Mouse (Mus musculus) liver, postnatal 0 days (tissue): ENCODE results near the gene Tnni3k. TPM values are rescaled to one million over a fixed set of nuclear protein-coding genes. Genes with fewer than 3 reads are reported as not detected.

Experiments used
- ATAC-seq: fragments of 200-750 bp; cut with Nextera tagmentation; 2 replicates; pipeline ENCODE4 v1.8.0; 2017; ENCODE audit warnings: mild to moderate bottlenecking, moderate library complexity
- DNase-seq: peaks from one replicate; pipeline ENCODE4 v3.0.0-alpha.2; 2016
- H3K27ac ChIP-seq: fragments of 300-500 bp; sonication (generic); 2 replicates; pipeline ENCODE4 v1.5.1; 2014; ENCODE audit warnings: antibody characterized with exemption, moderate library complexity, mild to moderate bottlenecking, low read depth
- H3K27me3 ChIP-seq: fragments of 300-500 bp; sonication (generic); 2 replicates; pipeline ENCODE4 v1.6.1; 2014; ENCODE audit warnings: low read length, control low read depth, mixed read lengths; ENCODE audit not compliant: insufficient read depth
- H3K36me3 ChIP-seq: fragments of 300-500 bp; sonication (generic); replicated peaks from 2 replicates; pipeline ENCODE4 v1.6.1; 2014; ENCODE audit warnings: mild to moderate bottlenecking, control low read depth, low read length, moderate library complexity, mixed read lengths; ENCODE audit not compliant: insufficient read depth
- H3K4me1 ChIP-seq: fragments of 300-500 bp; sonication (generic); 2 replicates; pipeline ENCODE4 v1.6.1; 2014; ENCODE audit warnings: antibody characterized with exemption, mild to moderate bottlenecking, control low read depth; ENCODE audit not compliant: insufficient read depth
- H3K4me2 ChIP-seq: fragments of 300-500 bp; sonication (generic); 2 replicates; pipeline ENCODE4 v1.6.1; 2014; ENCODE audit warnings: low read depth, mild to moderate bottlenecking, low read length, moderate library complexity, mixed read lengths
- H3K4me3 ChIP-seq: fragments of 300-500 bp; sonication (generic); 2 replicates; pipeline ENCODE4 v1.5.1; 2014; ENCODE audit warnings: low read depth, low read length
- H3K9ac ChIP-seq: fragments of 300-500 bp; sonication (generic); replicated peaks from 2 replicates; pipeline ENCODE4 v1.6.1; 2014; ENCODE audit warnings: mild to moderate bottlenecking, moderate library complexity
- H3K9me3 ChIP-seq: fragments of 300-500 bp; sonication (generic); 2 replicates; pipeline ENCODE4 v1.6.1; 2016; ENCODE audit warnings: mild to moderate bottlenecking, control low read depth, low read length, mixed read lengths
- CTCF ChIP-seq: sonication (generic); IDR thresholded peaks from 2 replicates; pipeline ENCODE4 v1.5.1; 2016; ENCODE audit warnings: antibody characterized with exemption, low read depth
- EP300 ChIP-seq: IDR thresholded peaks from 2 replicates; pipeline ENCODE4 v1.6.1; 2016; ENCODE audit warnings: antibody characterized with exemption, low read depth, mild to moderate bottlenecking
- WGBS: fragments of 180-500 bp; shearing (Covaris S2); extraction: QIAGEN DNeasy Blood & Tissue Kit; methylation state at CpG from one replicate; pipeline ENCODE4 v1.1.7; 2014; ENCODE audit not compliant: insufficient replicate concordance; 5-methylcytosine and 5-hydroxymethylcytosine counted together
- polyA plus RNA-seq: library from polyadenylated mRNA; unstranded; fragments of >200 nt; fragmentation: Nextera tagmentation; extraction: Ambion mirVana; gene quantifications from 2 replicates; pipeline ENCODE4 v1.2.1, GENCODE M21; 2015

The Tnni3k gene
- polyA plus RNA-seq, 1 experiment from 2014 or later = not detected

DNA sequence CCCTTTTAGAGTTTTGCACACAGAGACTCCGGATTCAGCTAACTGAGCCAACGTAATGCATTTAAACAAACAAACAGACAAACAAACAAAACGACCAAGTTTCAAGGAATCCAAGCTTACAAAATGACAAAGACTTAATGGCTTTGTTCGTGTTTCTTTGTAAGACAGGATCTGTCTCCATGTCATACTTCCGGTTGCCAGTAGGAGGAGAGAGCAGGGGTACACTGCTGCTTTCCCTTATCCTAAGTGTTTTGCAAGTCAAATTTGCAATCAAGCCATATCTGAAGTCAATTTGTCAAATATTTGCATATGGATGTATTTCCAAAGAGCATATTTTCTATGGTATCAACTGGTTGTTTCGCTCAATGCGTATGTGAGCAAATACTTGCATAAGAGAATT lies 20.9 kb downstream of the Tnni3k start:
- WGBS = 68% methylated on average over 7 of the region's 7 CpGs
- Histone ChIP-seq H3K36me3 (no peaks in the 10 kb centered on the region), H3K4me2 (no peak overlapping the region), H3K4me1 (no peaks in the 10 kb centered on the region), H3K9ac (no peak overlapping the region), H3K27me3 (no peaks in the 10 kb centered on the region), H3K27ac (no peak overlapping the region), H3K4me3 (no peak overlapping the region), H3K9me3 (no peaks in the 10 kb centered on the region)
- TF ChIP-seq EP300 (no peak), CTCF (no peak)
- DNase-seq (no peak), ATAC-seq (no peak)

DNA sequence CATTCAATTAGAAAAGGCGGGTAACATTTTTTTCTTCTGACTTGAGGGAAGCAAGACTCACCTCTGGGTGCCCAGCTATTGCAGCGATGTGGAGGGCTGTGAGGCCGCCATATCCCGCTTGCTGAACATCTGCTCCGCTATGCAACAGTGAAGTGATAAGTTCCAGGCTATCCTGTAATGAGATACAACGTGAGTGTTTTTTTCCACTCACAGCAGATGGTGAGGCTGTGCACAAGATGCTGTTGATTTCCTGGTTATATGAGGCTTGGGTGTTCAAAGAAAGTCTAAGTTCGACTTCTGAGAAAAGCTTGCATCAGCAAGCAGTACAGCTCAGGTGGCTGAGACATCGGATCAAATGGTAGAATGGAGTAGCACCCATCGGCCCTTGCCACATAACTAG lies 25.0 kb downstream of the Tnni3k start:
- Histone ChIP-seq H3K4me2 (no peak overlapping the region), H3K9ac (no peak overlapping the region), H3K4me1 (no peaks in the 10 kb centered on the region), H3K9me3 (no peaks in the 10 kb centered on the region), H3K27me3 (no peaks in the 10 kb centered on the region), H3K4me3 (no peak overlapping the region), H3K27ac (no peak overlapping the region), H3K36me3 (no peaks in the 10 kb centered on the region)
- 78% methylated on average over 9 of the region's 9 CpGs for WGBS
- no peak for TF ChIP-seq CTCF
- no peak for TF ChIP-seq EP300
- DNase-seq = no peak
- ATAC-seq = no peak

DNA sequence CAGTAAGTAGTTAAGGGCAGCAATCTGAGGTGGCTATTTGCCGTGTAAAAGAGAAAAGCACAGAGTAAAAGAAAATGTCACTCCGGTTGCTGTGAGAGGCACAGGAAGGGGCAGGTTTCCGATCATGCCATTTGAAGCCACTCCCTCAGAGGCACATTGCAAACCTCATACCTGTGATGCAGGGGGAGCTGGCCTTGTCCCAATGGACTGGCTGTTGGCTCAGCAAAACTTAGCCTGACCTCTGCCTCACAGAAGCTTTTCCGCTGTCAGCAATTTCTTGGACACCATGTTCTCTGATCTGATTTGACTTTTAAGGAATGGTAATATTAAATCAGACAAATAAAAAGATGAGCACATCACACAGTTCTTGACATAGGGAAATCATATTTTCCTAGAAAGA lies 52.4 kb downstream of the Tnni3k start:
- no peaks in the 10 kb centered on the region for H3K4me1 ChIP-seq
- WGBS = 62% methylated on average over 4 of the region's 4 CpGs
- no peak for ATAC-seq

DNA sequence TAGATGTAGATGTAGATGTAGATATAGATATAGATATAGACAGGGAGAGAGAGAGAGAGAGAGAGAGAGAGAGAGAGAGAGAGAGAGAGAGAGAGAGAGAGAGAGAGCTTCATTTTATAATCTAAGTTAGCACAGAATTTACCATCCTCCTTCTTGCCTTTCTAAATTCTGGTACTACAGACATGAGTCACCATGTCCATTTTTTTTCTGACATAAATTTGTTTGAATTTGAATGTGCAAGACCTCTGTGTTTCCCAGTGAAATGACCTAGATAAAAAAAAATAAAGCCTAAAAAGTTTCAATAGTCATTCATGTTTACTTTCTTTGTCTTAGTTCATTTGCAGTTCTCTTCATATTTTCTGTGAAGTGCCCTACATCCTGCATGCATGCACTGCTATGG lies 54.2 kb downstream of the Tnni3k start:
- no peaks in the 10 kb centered on the region for H3K36me3 ChIP-seq
- H3K9ac ChIP-seq = no peak overlapping the region
- no peaks in the 10 kb centered on the region for H3K4me1 ChIP-seq
- H3K9me3 ChIP-seq = no peaks in the 10 kb centered on the region
- H3K4me2 ChIP-seq = no peak overlapping the region
- ATAC-seq (no peak), DNase-seq (no peak)
- H3K4me3 ChIP-seq = no peak overlapping the region
- TF ChIP-seq CTCF = no peak
- no peak for TF ChIP-seq EP300
- no peak overlapping the region for H3K27ac ChIP-seq
- no peaks in the 10 kb centered on the region for H3K27me3 ChIP-seq

More for the DNA sequence above, 52.4 kb downstream of the Tnni3k start:
- no peak for TF ChIP-seq EP300
- no peak overlapping the region for H3K4me2 ChIP-seq
- no peaks in the 10 kb centered on the region for H3K36me3 ChIP-seq
- no peak overlapping the region for H3K4me3 ChIP-seq
- H3K9me3 ChIP-seq = no peaks in the 10 kb centered on the region
- no peaks in the 10 kb centered on the region for H3K27me3 ChIP-seq
- H3K9ac ChIP-seq = no peak overlapping the region
- H3K27ac ChIP-seq = no peak overlapping the region
- DNase-seq = no peak

GRCm38 (mm10) chr3:154992678-154993077 lies 62.5 kb downstream of the Tnni3k start:
- Histone ChIP-seq H3K9ac (no peak overlapping the region), H3K9me3 (no peaks in the 10 kb centered on the region), H3K27me3 (no peaks in the 10 kb centered on the region), H3K36me3 (no peaks in the 10 kb centered on the region), H3K27ac (no peak overlapping the region), H3K4me3 (no peak overlapping the region), H3K4me1 (no peaks in the 10 kb centered on the region), H3K4me2 (no peak overlapping the region)
- no peak for DNase-seq
- no peak for ATAC-seq
- TF ChIP-seq CTCF (no peak), EP300 (no peak)

DNA sequence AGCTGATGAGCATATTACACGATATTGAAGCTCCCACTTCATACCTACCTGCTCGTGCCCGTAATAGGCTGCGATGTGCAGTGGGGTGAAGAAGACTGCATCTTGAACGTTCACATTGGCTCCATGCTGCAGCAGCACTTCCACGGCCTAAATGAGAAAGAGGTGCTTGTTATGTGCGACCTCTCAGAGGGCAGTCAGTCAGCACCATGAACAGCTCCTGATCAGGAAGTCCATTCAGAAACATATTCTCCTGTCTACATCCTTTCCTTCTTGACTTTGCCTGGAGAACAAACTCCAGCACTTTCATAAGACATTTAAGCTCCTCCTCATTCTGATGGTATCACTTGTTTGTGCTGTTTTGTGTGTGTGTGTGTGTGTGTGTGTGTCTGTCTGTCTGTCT lies 76.1 kb downstream of the Tnni3k start:
- DNase-seq = no peak

GRCm38 (mm10) chr3:154971626-154972025 lies 83.6 kb downstream of the Tnni3k start:
- no peaks in the 10 kb centered on the region for H3K4me1 ChIP-seq
- no peak for DNase-seq
- H3K27ac ChIP-seq = no peak overlapping the region
- no peak for ATAC-seq
- no peak overlapping the region for H3K4me3 ChIP-seq
- H3K27me3 ChIP-seq = no peaks in the 10 kb centered on the region
- 47% methylated on average over 1 of the region's 1 CpGs for WGBS
- TF ChIP-seq CTCF (no peak), EP300 (no peak)
- no peak overlapping the region for H3K4me2 ChIP-seq
- H3K9ac ChIP-seq = no peak overlapping the region
- no peaks in the 10 kb centered on the region for H3K9me3 ChIP-seq
- no peaks in the 10 kb centered on the region for H3K36me3 ChIP-seq

More for the DNA sequence above, 76.1 kb downstream of the Tnni3k start:
- H3K4me3 ChIP-seq = no peak overlapping the region
- H3K27me3 ChIP-seq = no peaks in the 10 kb centered on the region
- H3K4me1 ChIP-seq = no peaks in the 10 kb centered on the region
- H3K36me3 ChIP-seq = no peaks in the 10 kb centered on the region
- 68% methylated on average over 7 of the region's 7 CpGs for WGBS
- H3K9ac ChIP-seq = no peak overlapping the region
- H3K27ac ChIP-seq = no peak overlapping the region
- H3K9me3 ChIP-seq = no peaks in the 10 kb centered on the region
- ATAC-seq = no peak
- H3K4me2 ChIP-seq = no peak overlapping the region
- TF ChIP-seq EP300 (no peak), CTCF (no peak)
